Mouse (Mus musculus) ES-Bruce4 (cell line): ENCODE measurements around the gene BC025920. TPM values are rescaled to one million over a fixed set of nuclear protein-coding genes. Genes with fewer than 3 reads are reported as not detected.
"Not testable (repeated sequence)": the region's sequence is repeated elsewhere in the genome, so short reads cannot be mapped to it uniquely, and the experiment has no call there.

Source experiments
- H3K27ac ChIP-seq: 2 replicates; pipeline ENCODE4 v1.5.1; 2012; ENCODE audit warnings: low read length, inconsistent platforms; ENCODE audit not compliant: insufficient read depth
- H3K27me3 ChIP-seq: 2 replicates; pipeline ENCODE4 v1.6.1; 2012; ENCODE audit warnings: mild to moderate bottlenecking, low read length, inconsistent platforms; ENCODE audit not compliant: control insufficient read depth, poor library complexity, insufficient read depth, severe bottlenecking
- H3K36me3 ChIP-seq: 2 replicates; pipeline ENCODE4 v1.6.1; 2012; ENCODE audit warnings: inconsistent platforms, mild to moderate bottlenecking, low read length, moderate library complexity; ENCODE audit not compliant: control insufficient read depth, poor library complexity, insufficient read depth, severe bottlenecking
- H3K4me1 ChIP-seq: one replicate; pipeline ENCODE4 v1.8.1; 2011; ENCODE audit warnings: low read length; ENCODE audit not compliant: control insufficient read depth, insufficient read depth
- H3K4me3 ChIP-seq: 2 replicates; pipeline ENCODE4 v1.5.1; 2011; ENCODE audit warnings: low read depth, mild to moderate bottlenecking, low read length
- H3K9ac ChIP-seq: 2 replicates; pipeline ENCODE4 v1.6.1; 2012; ENCODE audit warnings: low read depth, mild to moderate bottlenecking, inconsistent platforms; ENCODE audit not compliant: poor library complexity, severe bottlenecking
- H3K9me3 ChIP-seq: replicated peaks from 2 replicates; pipeline ENCODE4 v1.6.1; 2012; ENCODE audit warnings: mild to moderate bottlenecking, low read length, inconsistent platforms; ENCODE audit not compliant: control insufficient read depth, poor library complexity, insufficient read depth, severe bottlenecking
- CTCF ChIP-seq: IDR thresholded peaks from one replicate; pipeline ENCODE4 v1.8.1; 2011; ENCODE audit warnings: low read depth, low read length
- EP300 ChIP-seq: IDR thresholded peaks from 2 replicates; pipeline ENCODE4 v1.6.1; 2011; ENCODE audit warnings: low read depth, low read length; ENCODE audit not compliant: insufficient read depth
- POLR2A ChIP-seq: IDR thresholded peaks from one replicate; pipeline ENCODE4 v1.8.1; 2011; ENCODE audit warnings: low read length; ENCODE audit not compliant: insufficient read depth
- polyA plus RNA-seq: library from polyadenylated mRNA; stranded (reverse); fragments of >200 nt; gene quantifications from 2 replicates; pipeline ENCODE4 v1.2.4, GENCODE M21; 2011; ENCODE audit warnings: low read depth; ENCODE audit not compliant: missing spikeins, insufficient read depth, insufficient read length

Gene BC025920
- polyA plus RNA-seq, 1 experiment = 3.2 TPM

DNA sequence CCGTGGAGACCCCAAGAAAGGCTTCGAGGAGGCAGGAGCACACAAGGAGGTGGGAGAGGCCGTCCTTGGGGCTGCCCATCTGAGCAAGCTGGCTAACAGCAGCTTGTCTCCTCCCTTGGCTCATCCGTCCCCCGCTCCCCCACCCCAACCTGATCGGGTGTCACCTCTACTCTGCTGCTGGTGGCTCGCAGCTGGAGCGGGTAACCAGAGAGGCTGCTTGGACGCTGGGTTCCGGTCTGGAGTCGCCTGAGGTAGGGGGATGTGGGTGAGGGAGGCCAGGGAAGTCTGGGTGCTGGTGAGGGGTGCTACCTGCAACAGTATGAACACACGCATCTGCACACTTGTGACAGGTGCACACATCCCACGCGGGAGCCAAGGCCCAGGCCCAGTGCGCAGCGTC, 22.3 kb downstream of the BC025920 start, which contains the start of gene Ankrd24:
TSS of gene Ankrd24 (plus strand) at position 151 of the 400 bp plus-strand sequence.
- Histone ChIP-seq H3K27me3 (no peaks in the 10 kb centered on the region), H3K4me3 (peak within 1 kb of the TSS; percentile 90), H3K27ac (peak within 1 kb of the TSS; percentile 88), H3K4me1 (peaks cover 8% of the 10 kb centered on the region), H3K36me3 (no peaks in the 10 kb centered on the region), H3K9me3 (no peaks in the 10 kb centered on the region), H3K9ac (peak within 1 kb of the TSS; percentile 68)
- TF ChIP-seq EP300 = 0 out of 2 replicates have a peak, but pooled peaks have one; percentile 22
- TF ChIP-seq POLR2A = no peak
- no peak for TF ChIP-seq CTCF

- peak overlapping the region; percentile 58 for H3K4me3 ChIP-seq
- no peak overlapping the region for H3K27ac ChIP-seq
- TF ChIP-seq EP300 (peak; percentile 49; the same call in 1 of the 2 replicates), POLR2A (peak; percentile 52), CTCF (no peak)
Measured at GRCm38 (mm10) chr10:81633253-81634099, 27.4 kb downstream of the BC025920 start.

GRCm38 (mm10) chr10:81636338-81636737, 30.3 kb downstream of the BC025920 start:
- no peak overlapping the region for H3K9ac ChIP-seq
- H3K36me3 ChIP-seq = no peaks in the 10 kb centered on the region
- no peak overlapping the region for H3K27ac ChIP-seq
- TF ChIP-seq EP300 (no peak), POLR2A (no peak), CTCF (no peak)
- H3K27me3 ChIP-seq = no peaks in the 10 kb centered on the region
- H3K4me1 ChIP-seq = peaks cover 2% of the 10 kb centered on the region
- no peak overlapping the region for H3K4me3 ChIP-seq
- no peaks in the 10 kb centered on the region for H3K9me3 ChIP-seq

More at GRCm38 (mm10) chr10:81633253-81634099, 27.4 kb downstream of the BC025920 start:
- H3K27me3 ChIP-seq = no peaks in the 10 kb centered on the region
- H3K9me3 ChIP-seq = no peaks in the 10 kb centered on the region
- H3K9ac ChIP-seq = peak overlapping the region; percentile 7; the same call in 1 of the 2 replicates
- peaks cover 3% of the 10 kb centered on the region for H3K4me1 ChIP-seq
- H3K36me3 ChIP-seq = no peaks in the 10 kb centered on the region

GRCm38 (mm10) chr10:81638101-81638500, 32.0 kb downstream of the BC025920 start:
- no peaks in the 10 kb centered on the region for H3K9me3 ChIP-seq
- no peak overlapping the region for H3K9ac ChIP-seq
- H3K27ac ChIP-seq = no peak overlapping the region
- H3K4me1 ChIP-seq = peaks cover 2% of the 10 kb centered on the region
- TF ChIP-seq POLR2A (no peak), EP300 (no peak), CTCF (no peak)
- no peak overlapping the region for H3K4me3 ChIP-seq
- no peaks in the 10 kb centered on the region for H3K27me3 ChIP-seq
- H3K36me3 ChIP-seq = no peaks in the 10 kb centered on the region

- not testable (repeated sequence) for H3K27ac ChIP-seq, H3K4me3 ChIP-seq, H3K9me3 ChIP-seq, H3K9ac ChIP-seq, H3K4me1 ChIP-seq, H3K36me3 ChIP-seq, H3K27me3 ChIP-seq
Measured at GRCm38 (mm10) chr10:81640825-81641224, 34.8 kb downstream of the BC025920 start.

DNA sequence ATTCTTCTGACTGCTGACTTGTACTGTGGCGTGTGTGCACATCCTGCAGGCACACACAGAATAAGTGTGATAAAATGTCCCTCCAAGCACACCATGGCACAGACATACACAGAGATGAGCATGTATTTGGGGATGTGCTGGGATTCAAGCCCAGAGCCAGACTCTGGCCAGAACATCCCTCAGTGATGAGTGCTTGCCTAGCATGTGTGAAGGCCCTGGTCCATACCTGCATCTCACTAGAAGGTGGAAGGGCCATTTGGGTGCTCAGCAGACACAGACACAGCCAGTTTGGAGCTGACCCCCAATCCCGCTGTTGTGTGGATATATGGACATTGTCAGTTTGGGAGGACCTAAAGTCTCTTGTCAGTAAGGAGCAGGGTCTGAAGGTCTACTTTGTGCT, 35.5 kb downstream of the BC025920 start:
- Histone ChIP-seq H3K9ac (no peak overlapping the region), H3K4me3 (no peak overlapping the region), H3K36me3 (no peaks in the 10 kb centered on the region), H3K27me3 (no peaks in the 10 kb centered on the region), H3K27ac (no peak overlapping the region), H3K9me3 (no peaks in the 10 kb centered on the region), H3K4me1 (peaks cover 2% of the 10 kb centered on the region)
- TF ChIP-seq EP300 (no peak), POLR2A (no peak), CTCF (no peak)
